Mouse (Mus musculus) heart, postnatal 10 days (tissue): ENCODE data around the gene Tex38. TPM values are rescaled to one million over a fixed set of nuclear protein-coding genes. Genes with fewer than 3 reads are reported as not detected.

Source experiments
- DNase-seq, 2 experiments: peaks; one replicate each; pipeline ENCODE4 v3.0.0; 2021
- intact Hi-C: fragments of 180-260 bp; cut with DNase I; formaldehyde crosslinking; loops from one replicate; pipeline ENCODE4 v1.15.1; 2025
- total RNA-seq, 2 experiments: library from RNA; stranded (reverse); gene quantifications; 2 replicates each; pipeline ENCODE4 v1.2.3; 2021

Tex38 gene
- total RNA-seq, 2 experiments from 2014 or later: 0.35 to 0.67 TPM

- intact Hi-C loops: no loop called here
- no peak for DNase-seq
These were observed 3.2 kb downstream of the Tex38 start for GRCm38 (mm10) chr4:115777627-115778026.

GRCm38 (mm10) chr4:115775056-115775455 lies 5.8 kb downstream of the Tex38 start:
- intact Hi-C loops: no loop called here
- DNase-seq: no peak

- no peak for DNase-seq
- intact Hi-C loops: no loop called here
These were observed 13.0 kb downstream of the Tex38 start for GRCm38 (mm10) chr4:115767647-115768467.

- DNase-seq: no peak
- intact Hi-C loops: no loop called here
These were observed 16.2 kb downstream of the Tex38 start for GRCm38 (mm10) chr4:115764581-115764980.

GRCm38 (mm10) chr4:115761206-115761605 lies 19.6 kb downstream of the Tex38 start:
- intact Hi-C loops: no loop called here
- peak; percentile 43 to 53 for DNase-seq

- DNase-seq: no peak
- intact Hi-C loops: no loop called here
These were observed 26.0 kb downstream of the Tex38 start for GRCm38 (mm10) chr4:115754851-115755250.

GRCm38 (mm10) chr4:115754101-115754500 lies 26.7 kb downstream of the Tex38 start:
- intact Hi-C loops: no loop called here
- DNase-seq: no peak

- no peak for DNase-seq
- intact Hi-C loops: no loop called here
These were observed 31.5 kb downstream of the Tex38 start for GRCm38 (mm10) chr4:115749336-115749735.

GRCm38 (mm10) chr4:115748181-115748580 lies 32.6 kb downstream of the Tex38 start:
- no peak for DNase-seq
- intact Hi-C loops: no loop called here

GRCm38 (mm10) chr4:115743096-115743495 lies 37.7 kb downstream of the Tex38 start:
- intact Hi-C loops: no loop called here
- no peak for DNase-seq

- intact Hi-C loops: no loop called here
These were observed 38.2 kb downstream of the Tex38 start for GRCm38 (mm10) chr4:115742658-115743057.

GRCm38 (mm10) chr4:115738481-115738985 lies 42.3 kb downstream of the Tex38 start:
- peak in 1 of 2 experiments; percentile 12 for DNase-seq
- intact Hi-C loops: loop anchor here (5.0 kb wide), 1 partner anchor 89 kb away; the partner anchor contains the start of gene Mob3c

More at GRCm38 (mm10) chr4:115742658-115743057, 38.2 kb downstream of the Tex38 start:
- DNase-seq: no peak

- DNase-seq: peak; percentile 98 to 99
- intact Hi-C loops: loop anchor here (5.0 kb wide), 1 partner anchor 90 kb away; the partner anchor contains the start of gene Mob3c
These were observed 43.2 kb downstream of the Tex38 start, which contains the start of gene Efcab14 for GRCm38 (mm10) chr4:115737551-115738041. Gene Efcab14, plus strand, starts transcription at chr4:115737744.

- DNase-seq: no peak
- intact Hi-C loops: loop anchor here (5.0 kb wide), 2 partner anchors 92 to 167 kb away; partner anchors contain the start of gene Mob3c
These were observed 46.0 kb downstream of the Tex38 start for GRCm38 (mm10) chr4:115734867-115735266.

- no peak for DNase-seq
- intact Hi-C loops: loop anchor here (5.0 kb wide), 1 partner anchor 169 kb away; no protein-coding TSS in a partner anchor
These were observed 47.1 kb downstream of the Tex38 start for GRCm38 (mm10) chr4:115733746-115734145.

GRCm38 (mm10) chr4:115732223-115732818 lies 48.5 kb downstream of the Tex38 start:
- intact Hi-C loops: loop anchor here (5.0 kb wide), 1 partner anchor 170 kb away; no protein-coding TSS in a partner anchor
- DNase-seq: no peak

- intact Hi-C loops: loop anchor here (1.0 to 5.0 kb wide), 3 partner anchors 171 to 249 kb away; no protein-coding TSS in a partner anchor
These were observed 49.1 kb downstream of the Tex38 start for GRCm38 (mm10) chr4:115731588-115732222.

More at GRCm38 (mm10) chr4:115731588-115732222, 49.1 kb downstream of the Tex38 start:
- DNase-seq: peak; percentile 74 to 86
